28 mouse cellular contexts compared by ENCODE assay signal in the genomic region with DNA sequence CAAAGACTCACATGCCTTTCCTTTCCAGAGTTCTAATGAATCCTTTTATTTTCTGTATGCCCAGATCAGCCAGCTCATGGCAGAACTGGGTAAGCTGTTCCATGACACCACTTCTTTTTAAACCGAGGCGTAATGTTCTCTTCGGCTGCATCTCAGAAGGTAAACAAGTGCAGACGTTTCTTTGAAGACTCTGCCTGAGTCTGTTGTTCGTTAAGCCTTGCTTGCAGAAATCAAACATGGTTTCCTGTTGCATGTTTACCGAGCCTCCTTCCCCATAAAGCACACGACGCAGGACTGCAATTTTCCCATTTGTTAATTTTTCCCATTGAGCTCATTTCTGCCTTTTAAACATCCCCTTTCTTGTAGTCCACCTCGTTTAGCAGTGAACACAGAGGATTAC.
DNase-seq lines count a peak whose midpoint lies in the region; ATAC-seq and TF ChIP-seq lines count a peak whose summit lies in the region.
"Had no signal": no experiment of that assay in that cellular context is flagged by ENCODE, and none has a peak within 500 bp of the region (broad histone marks: within the 10 kb centered on the region; RNA-seq: fewer than 3 reads in every experiment).

No protein-coding gene starts in this region.

- H3K9ac ChIP-seq in heart, adult 2 months (ENCODE audit: low read depth, low read length), result no peak overlapping the region
- H3K9ac ChIP-seq in embryonic facial prominence, embryonic 13.5 days, result 0 out of 2 replicates have a peak overlapping the region, but pooled peaks have one; percentile 2
- H3K9ac ChIP-seq: forebrain, embryonic 12.5 days; forebrain, embryonic 15.5 days; heart, embryonic 12.5 days; heart, embryonic 15.5 days; hindbrain, embryonic 13.5 days; intestine, embryonic 15.5 days had no signal

- TF ChIP-seq CTCF in heart, adult 2 months (IDR thresholded peaks at IDR 0.05), result no peak
- TF ChIP-seq CTCF in embryonic fibroblast, embryonic 13.5 days (IDR thresholded peaks at IDR 0.05; ENCODE audit: borderline replicate concordance, insufficient read depth, low read length), result no peak

- H3K4me1 ChIP-seq in heart, embryonic 10.5 days, result peaks cover 11% of the 10 kb centered on the region
- H3K4me1 ChIP-seq in heart, adult 2 months (ENCODE audit: control insufficient read depth, insufficient read depth, low read length), result peaks cover 3% of the 10 kb centered on the region; the same call in 1 of the 2 replicates
- peaks cover 35% of the 10 kb centered on the region for H3K4me1 ChIP-seq in embryonic facial prominence, embryonic 13.5 days
- H3K4me1 ChIP-seq in embryonic fibroblast, embryonic 13.5 days (ENCODE audit: control insufficient read depth, insufficient read depth, low read length), result peaks cover 6% of the 10 kb centered on the region
- H3K4me1 ChIP-seq: intestine, embryonic 15.5 days had no signal

- no peak for ATAC-seq in embryonic facial prominence, embryonic 13.5 days (ENCODE audit: insufficient number of reproducible peaks, insufficient read depth, low FRiP score, low TSS enrichment, low read depth)
- ATAC-seq: forebrain, embryonic 15.5 days; hindbrain, embryonic 16.5 days; intestine, embryonic 15.5 days; Patski had no signal

- peak overlapping the region; percentile 12; the same call in 1 of the 2 replicates for H3K4me2 ChIP-seq in embryonic facial prominence, embryonic 13.5 days
- H3K4me2 ChIP-seq: forebrain, embryonic 12.5 days; forebrain, embryonic 15.5 days; heart, embryonic 12.5 days; heart, embryonic 15.5 days; hindbrain, embryonic 13.5 days; intestine, embryonic 15.5 days had no signal

- no peaks in the 10 kb centered on the region for H3K36me3 ChIP-seq in heart, embryonic 10.5 days
- H3K36me3 ChIP-seq in heart, adult 2 months (ENCODE audit: control insufficient read depth, insufficient read depth, low read length), result no peaks in the 10 kb centered on the region
- no peaks in the 10 kb centered on the region for H3K36me3 ChIP-seq in embryonic facial prominence, embryonic 13.5 days
- H3K36me3 ChIP-seq: forebrain, embryonic 12.5 days; forebrain, embryonic 15.5 days; G1E; heart, embryonic 12.5 days; heart, embryonic 15.5 days; hindbrain, embryonic 10.5 days; hindbrain, embryonic 13.5 days; intestine, embryonic 15.5 days had no signal

- no peak overlapping the region for H3K4me3 ChIP-seq in heart, embryonic 10.5 days
- no peak overlapping the region for H3K4me3 ChIP-seq in heart, adult 2 months
- no peak overlapping the region for H3K4me3 ChIP-seq in embryonic facial prominence, embryonic 13.5 days
- no peak overlapping the region for H3K4me3 ChIP-seq in embryonic fibroblast, embryonic 13.5 days (ENCODE audit: insufficient read depth, low read length)
- H3K4me3 ChIP-seq: erythroblast, embryonic 14.5 days; forebrain, embryonic 12.5 days; forebrain, embryonic 15.5 days; heart, embryonic 12.5 days; heart, embryonic 15.5 days; hindbrain, embryonic 10.5 days; hindbrain, embryonic 13.5 days; intestine, embryonic 15.5 days had no signal

- peak overlapping the region; percentile 4; the same call in 1 of the 2 replicates for H3K27ac ChIP-seq in heart, embryonic 10.5 days
- no peak overlapping the region for H3K27ac ChIP-seq in heart, adult 2 months
- peak overlapping the region; percentile 76 for H3K27ac ChIP-seq in embryonic facial prominence, embryonic 13.5 days
- H3K27ac ChIP-seq in embryonic fibroblast, embryonic 13.5 days (ENCODE audit: insufficient read depth, low read length), result peak overlapping the region; percentile 55
- H3K27ac ChIP-seq: forebrain, embryonic 12.5 days; forebrain, embryonic 15.5 days; heart, embryonic 15.5 days; hindbrain, embryonic 13.5 days; intestine, embryonic 15.5 days had no signal

- no peaks in the 10 kb centered on the region for H3K27me3 ChIP-seq in heart, embryonic 10.5 days (ENCODE audit: insufficient read depth, poor library complexity, severe bottlenecking)
- no peaks in the 10 kb centered on the region for H3K27me3 ChIP-seq in heart, adult 2 months (ENCODE audit: control insufficient read depth, insufficient read depth, low read length)
- H3K27me3 ChIP-seq in embryonic facial prominence, embryonic 13.5 days, result no peaks in the 10 kb centered on the region
- H3K27me3 ChIP-seq: CH12.LX; forebrain, embryonic 15.5 days; heart, embryonic 12.5 days; heart, embryonic 15.5 days; hindbrain, embryonic 13.5 days; intestine, embryonic 15.5 days; Patski had no signal

- no peaks in the 10 kb centered on the region for H3K9me3 ChIP-seq in heart, embryonic 10.5 days
- H3K9me3 ChIP-seq in embryonic facial prominence, embryonic 13.5 days, result no peaks in the 10 kb centered on the region
- H3K9me3 ChIP-seq: forebrain, embryonic 12.5 days; forebrain, embryonic 15.5 days; G1E; heart, embryonic 12.5 days; heart, embryonic 15.5 days; hindbrain, embryonic 10.5 days; hindbrain, embryonic 13.5 days; intestine, embryonic 15.5 days had no signal

- DNase-seq in heart, embryonic 10.5 days (ENCODE audit: low spot score), result no peak
- DNase-seq in heart, adult 2 months, result no peak
- no peak for DNase-seq in left cerebral cortex, postnatal 14 days (ENCODE audit: low spot score in 2 of 2)
- no peak for DNase-seq in gastrocnemius, adult 8-10 months (ENCODE audit: low spot score in 2 of 2)
- DNase-seq: adrenal gland, postnatal 10 days; B cell, adult 2 months; cerebellum, adult 11 months; cerebellum, adult 2 months; cerebellum, adult 9-11 months; cerebellum, postnatal 25 days; gastrocnemius, postnatal 10 days; gastrocnemius, postnatal 36 days; heart, postnatal 36 days; kidney, adult 18-20 months had no signal

- 54% methylated on average over 9 of the region's 9 CpGs for WGBS in heart, embryonic 10.5 days
- 44% methylated on average over 9 of the region's 9 CpGs for WGBS in heart, adult 2 months
- WGBS in embryonic facial prominence, embryonic 13.5 days, result 13% methylated on average over 9 of the region's 9 CpGs

- intact Hi-C loops in heart, adult 2 months (cut with DNase I), result no loop called here
- intact Hi-C loops in left cerebral cortex, postnatal 14 days (cut with DNase I), result no loop called here

- H3K79me2 ChIP-seq in heart, adult 2 months (replicated peaks; ENCODE audit: control insufficient read depth, insufficient read depth, low read length), result no peaks in the 10 kb centered on the region

- no peak for TF ChIP-seq EP300 in heart, adult 2 months (IDR thresholded peaks at IDR 0.05; ENCODE audit: insufficient read depth, low read depth, low read length)

- no peak for TF ChIP-seq POLR2A in heart, adult 2 months (IDR thresholded peaks at IDR 0.05; ENCODE audit: insufficient read depth, low read depth, low read length)
- TF ChIP-seq POLR2A in embryonic fibroblast, embryonic 13.5 days (IDR thresholded peaks at IDR 0.05; ENCODE audit: low read depth, low read length), result no peak
